8 mouse cellular contexts compared by ENCODE assay signal in genomic region chr2:31297602-31298268, GRCm38 (mm10). TPM values are rescaled to one million over a fixed set of nuclear protein-coding genes. Genes with fewer than 3 reads are reported as not detected.
DNase-seq lines count a peak whose midpoint lies in the region; ATAC-seq lines count a peak whose summit lies in the region.

No protein-coding gene starts in this region.

- H3K36me3 ChIP-seq in intestine, embryonic 15.5 days: no peaks in the 10 kb centered on the region
- H3K36me3 ChIP-seq in midbrain, embryonic 16.5 days (ENCODE audit: control insufficient read depth, insufficient read depth, low read length): peaks cover 3% of the 10 kb centered on the region

- 3% methylated on average over 17 of the region's 17 CpGs for WGBS in intestine, embryonic 15.5 days
- 2% methylated on average over 17 of the region's 17 CpGs for WGBS in midbrain, embryonic 16.5 days

- H3K9ac ChIP-seq in intestine, embryonic 15.5 days: peak overlapping the region; percentile 41; the same call in 1 of the 2 replicates
- peak overlapping the region; percentile 43 for H3K9ac ChIP-seq in midbrain, embryonic 16.5 days (ENCODE audit: low read depth, low read length)

- peak; percentile 28 for DNase-seq in 416B (ENCODE audit: low read depth)
- DNase-seq in Muller cell, postnatal 12 days (ENCODE audit: inconsistent ontology term): peak; percentile 70
- peak; percentile 85 for DNase-seq in embryo, embryonic 10.5 days (ENCODE audit: low spot score)
- peak; percentile 53 for DNase-seq in liver
- peak; percentile 71 for DNase-seq in thymus, postnatal 0 days (ENCODE audit: low spot score)

- H3K27ac ChIP-seq in intestine, embryonic 15.5 days: no peak overlapping the region
- H3K27ac ChIP-seq in midbrain, embryonic 16.5 days (ENCODE audit: low read length): no peak overlapping the region

- peak overlapping the region; percentile 56 for H3K4me2 ChIP-seq in intestine, embryonic 15.5 days (replicated peaks)
- H3K4me2 ChIP-seq in midbrain, embryonic 16.5 days (ENCODE audit: low read length): peak overlapping the region; percentile 63

- peak; percentile 90 for ATAC-seq in granulocyte monocyte progenitor cell, adult 5-6 weeks (replicated peaks; ENCODE audit: poor library complexity, severe bottlenecking)
- ATAC-seq in intestine, embryonic 15.5 days: peak; percentile 92
- peak; percentile 87 for ATAC-seq in midbrain, embryonic 16.5 days

- H3K4me3 ChIP-seq in intestine, embryonic 15.5 days (replicated peaks): peak overlapping the region; percentile 45
- peak overlapping the region; percentile 48 for H3K4me3 ChIP-seq in midbrain, embryonic 16.5 days (ENCODE audit: low read depth, low read length)

- H3K9me3 ChIP-seq in intestine, embryonic 15.5 days: no peaks in the 10 kb centered on the region
- H3K9me3 ChIP-seq in midbrain, embryonic 16.5 days (replicated peaks; ENCODE audit: control insufficient read depth, low read length, poor library complexity, severe bottlenecking): no peaks in the 10 kb centered on the region

- H3K27me3 ChIP-seq in intestine, embryonic 15.5 days (replicated peaks): no peaks in the 10 kb centered on the region
- no peaks in the 10 kb centered on the region for H3K27me3 ChIP-seq in midbrain, embryonic 16.5 days (ENCODE audit: control insufficient read depth, insufficient read depth, low read depth, low read length)

- peaks cover 13% of the 10 kb centered on the region for H3K4me1 ChIP-seq in intestine, embryonic 15.5 days (replicated peaks)
- H3K4me1 ChIP-seq in midbrain, embryonic 16.5 days (ENCODE audit: control insufficient read depth, insufficient read depth, low read length): peaks cover 10% of the 10 kb centered on the region

RNA-seq across cellular contexts. Expression of gene Hmcn2, which starts 16.5 kb away (rescaled TPM):
- 0.09 TPM in 1 of 2 replicates, not detected in the other for total RNA-seq in granulocyte monocyte progenitor cell, adult 5-6 weeks (2014; fragmentation: Nextera tagmentation)
- total RNA-seq in granulocyte monocyte progenitor cell, adult 5-6 weeks (2017): 0.15 TPM in 1 of 2 replicates, not detected in the other
- 3.3 and 4.2 TPM in 2 replicates for polyA plus RNA-seq in intestine, embryonic 15.5 days (2015; fragmentation: Nextera tagmentation; extraction: Ambion mirVana)
- 0.16 and 0.18 TPM in 2 replicates for polyA plus RNA-seq in midbrain, embryonic 16.5 days (2015; fragmentation: Nextera tagmentation; extraction: Ambion mirVana)
- polyA plus RNA-seq in thymus, postnatal 0 days (2015; fragmentation: Nextera tagmentation; extraction: Ambion mirVana): 0.26 and 0.31 TPM in 2 replicates

RNA-seq across cellular contexts. Expression of gene Ncs1, which starts 52.1 kb away (rescaled TPM):
- total RNA-seq in granulocyte monocyte progenitor cell, adult 5-6 weeks (2014; fragmentation: Nextera tagmentation): 2.1 and 4.6 TPM in 2 replicates
- 2.5 and 3.2 TPM in 2 replicates for total RNA-seq in granulocyte monocyte progenitor cell, adult 5-6 weeks (2017)
- polyA plus RNA-seq in intestine, embryonic 15.5 days (2015; fragmentation: Nextera tagmentation; extraction: Ambion mirVana): 23.9 and 25.0 TPM in 2 replicates
- polyA plus RNA-seq in midbrain, embryonic 16.5 days (2015; fragmentation: Nextera tagmentation; extraction: Ambion mirVana): 148 and 164 TPM in 2 replicates
- polyA plus RNA-seq in thymus, postnatal 0 days (2015; fragmentation: Nextera tagmentation; extraction: Ambion mirVana): 6.3 and 6.7 TPM in 2 replicates

Comparison
In these comparisons a context has a peak if more than half of its experiments do, and no peak if none do; other contexts are left out.
1. DNase-seq: peak in every context shown above with its lines; median percentile 85 in embryo, embryonic 10.5 days; 71 in thymus, postnatal 0 days; 70 in Muller cell, postnatal 12 days; 53 in liver; 28 in 416B.